13 mouse cellular contexts compared by ENCODE assay signal in the genomic region with DNA sequence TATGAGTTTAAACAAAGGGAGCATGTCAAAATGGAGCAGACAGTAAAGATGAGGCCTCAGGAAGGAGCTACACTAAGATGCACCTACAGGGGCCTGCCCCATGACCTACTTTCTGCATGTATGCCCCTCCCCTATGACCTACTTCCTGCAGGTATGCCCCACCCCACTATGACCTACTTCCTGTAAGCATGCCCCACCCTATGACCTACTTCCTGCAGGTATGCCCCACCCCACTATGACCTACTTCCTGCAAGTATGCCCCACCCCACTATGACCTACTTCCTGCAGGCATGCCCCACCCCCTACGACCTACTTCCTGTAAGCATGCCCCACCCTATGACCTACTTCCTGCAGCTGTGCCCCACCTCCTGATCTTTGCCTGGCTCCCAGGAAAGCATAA.
DNase-seq lines count a peak whose midpoint lies in the region; ATAC-seq lines count a peak whose summit lies in the region.
"Had no signal": no experiment of that assay in that cellular context is flagged by ENCODE, and none has a peak within 500 bp of the region (broad histone marks: within the 10 kb centered on the region; RNA-seq: fewer than 3 reads in every experiment).

No protein-coding gene starts in this region.

- H3K4me1 ChIP-seq in heart, embryonic 10.5 days, result no peaks in the 10 kb centered on the region; the same call in 1 of the 2 replicates
- H3K4me1 ChIP-seq in heart, embryonic 11.5 days (ENCODE audit: control insufficient read depth, insufficient read depth, low read length), result no peaks in the 10 kb centered on the region
- H3K4me1 ChIP-seq in midbrain, embryonic 14.5 days (ENCODE audit: control insufficient read depth, insufficient read depth, low read length), result no peaks in the 10 kb centered on the region
- no peaks in the 10 kb centered on the region for H3K4me1 ChIP-seq in midbrain, embryonic 13.5 days (replicated peaks)
- H3K4me1 ChIP-seq: forebrain, embryonic 15.5 days; kidney, embryonic 15.5 days had no signal

- 71% methylated on average over 1 of the region's 1 CpGs for WGBS in heart, embryonic 10.5 days
- 81% methylated on average over 1 of the region's 1 CpGs for WGBS in heart, embryonic 11.5 days (ENCODE audit: insufficient replicate concordance)
- WGBS in midbrain, embryonic 14.5 days, result 90% methylated on average over 1 of the region's 1 CpGs
- 96% methylated on average over 1 of the region's 1 CpGs for WGBS in midbrain, embryonic 13.5 days

- no peaks in the 10 kb centered on the region for H3K9me3 ChIP-seq in heart, embryonic 10.5 days
- H3K9me3 ChIP-seq in heart, embryonic 11.5 days (replicated peaks; ENCODE audit: control insufficient read depth, low read length), result no peaks in the 10 kb centered on the region
- H3K9me3 ChIP-seq in midbrain, embryonic 14.5 days (ENCODE audit: control insufficient read depth, low read length), result no peaks in the 10 kb centered on the region
- no peaks in the 10 kb centered on the region for H3K9me3 ChIP-seq in midbrain, embryonic 13.5 days
- H3K9me3 ChIP-seq: forebrain, embryonic 15.5 days; kidney, embryonic 15.5 days had no signal

- no peak overlapping the region for H3K4me2 ChIP-seq in heart, embryonic 11.5 days
- no peak overlapping the region for H3K4me2 ChIP-seq in midbrain, embryonic 14.5 days (ENCODE audit: low read length)
- no peak overlapping the region for H3K4me2 ChIP-seq in midbrain, embryonic 13.5 days (replicated peaks)
- H3K4me2 ChIP-seq: forebrain, embryonic 15.5 days; kidney, embryonic 15.5 days had no signal

- H3K4me3 ChIP-seq in heart, embryonic 10.5 days, result no peak overlapping the region
- H3K4me3 ChIP-seq in heart, embryonic 11.5 days (ENCODE audit: low read depth, low read length), result no peak overlapping the region
- no peak overlapping the region for H3K4me3 ChIP-seq in midbrain, embryonic 14.5 days (replicated peaks; ENCODE audit: low read depth, low read length)
- H3K4me3 ChIP-seq in midbrain, embryonic 13.5 days (replicated peaks), result no peak overlapping the region
- H3K4me3 ChIP-seq: forebrain, embryonic 15.5 days; kidney, embryonic 15.5 days had no signal

- no peak for ATAC-seq in heart, embryonic 11.5 days (replicated peaks; ENCODE audit: insufficient number of reproducible peaks, low FRiP score, low TSS enrichment)
- ATAC-seq in activated CD4-positive, CD25-positive, alpha-beta regulatory T cell, adult 4 months, result peak; percentile 57
- no peak for ATAC-seq in midbrain, embryonic 14.5 days (ENCODE audit: low FRiP score, low TSS enrichment)
- no peak for ATAC-seq in midbrain, embryonic 13.5 days
- ATAC-seq: forebrain, embryonic 15.5 days; hindbrain, postnatal 0 days had no signal

- no peaks in the 10 kb centered on the region for H3K36me3 ChIP-seq in heart, embryonic 10.5 days
- no peaks in the 10 kb centered on the region for H3K36me3 ChIP-seq in heart, embryonic 11.5 days (ENCODE audit: control insufficient read depth, insufficient read depth, low read length)
- no peaks in the 10 kb centered on the region for H3K36me3 ChIP-seq in midbrain, embryonic 14.5 days (ENCODE audit: control insufficient read depth, insufficient read depth, low read length)
- no peaks in the 10 kb centered on the region for H3K36me3 ChIP-seq in midbrain, embryonic 13.5 days
- H3K36me3 ChIP-seq: forebrain, embryonic 15.5 days; kidney, embryonic 15.5 days had no signal

- no peak overlapping the region for H3K27ac ChIP-seq in heart, embryonic 10.5 days
- no peak overlapping the region for H3K27ac ChIP-seq in heart, embryonic 11.5 days (ENCODE audit: low read depth, low read length)
- H3K27ac ChIP-seq in midbrain, embryonic 14.5 days (replicated peaks; ENCODE audit: low read depth, low read length), result no peak overlapping the region
- H3K27ac ChIP-seq in midbrain, embryonic 13.5 days, result no peak overlapping the region
- H3K27ac ChIP-seq: forebrain, embryonic 15.5 days; hindbrain, postnatal 0 days; kidney, embryonic 15.5 days had no signal

- DNase-seq in heart, embryonic 10.5 days (ENCODE audit: low spot score), result peak; percentile 45
- peak; percentile 71 for DNase-seq in 416B (ENCODE audit: low read depth)
- peak; percentile 36 for DNase-seq in retina, postnatal 1 day
- no peak for DNase-seq in midbrain, embryonic 14.5 days
- no peak for DNase-seq in cerebellum, postnatal 25 days
- DNase-seq: adrenal gland, adult 8-10 months; gastrocnemius, postnatal 36 days had no signal

- H3K27me3 ChIP-seq in heart, embryonic 10.5 days (ENCODE audit: insufficient read depth, poor library complexity, severe bottlenecking), result no peaks in the 10 kb centered on the region
- H3K27me3 ChIP-seq in heart, embryonic 11.5 days (ENCODE audit: control insufficient read depth, insufficient read depth, low read length), result no peaks in the 10 kb centered on the region
- H3K27me3 ChIP-seq in midbrain, embryonic 14.5 days (ENCODE audit: control insufficient read depth, insufficient read depth, low read length), result no peaks in the 10 kb centered on the region
- H3K27me3 ChIP-seq in midbrain, embryonic 13.5 days, result no peaks in the 10 kb centered on the region
- H3K27me3 ChIP-seq: forebrain, embryonic 15.5 days; kidney, embryonic 15.5 days had no signal

- no peak overlapping the region for H3K9ac ChIP-seq in heart, embryonic 11.5 days (ENCODE audit: low read depth, low read length)
- no peak overlapping the region for H3K9ac ChIP-seq in midbrain, embryonic 14.5 days (replicated peaks; ENCODE audit: low read length)
- H3K9ac ChIP-seq in midbrain, embryonic 13.5 days (replicated peaks), result no peak overlapping the region
- H3K9ac ChIP-seq: forebrain, embryonic 15.5 days; kidney, embryonic 15.5 days had no signal

Comparison
In these comparisons a context has a peak if more than half of its experiments do, and no peak if none do; other contexts are left out.
1. DNase-seq: peak in heart, embryonic 10.5 days (single experiment), 416B (single experiment) and retina, postnatal 1 day (single experiment); none in midbrain, embryonic 14.5 days (single experiment) and cerebellum, postnatal 25 days (0 of 2).